Mouse (Mus musculus): ENCODE results near the gene Scgb2b27. TPM values are rescaled to one million over a fixed set of nuclear protein-coding genes. Genes with fewer than 3 reads are reported as not detected.
A peak's percentile ranks its signal among the peaks of the same experiment; 100 is the strongest.
"Not testable (repeated sequence)": the region's sequence is repeated elsewhere in the genome, so short reads cannot be mapped to it uniquely, and the experiment has no call there.

The Scgb2b27 gene
- not detected for total RNA-seq (2021)

GRCm38 (mm10) chr7:34013842-34014241, at the start of gene Scgb2b27:
Scgb2b27 (minus strand) TSS chr7:34013942.
- intact Hi-C loops (cut with DNase I) = no loop called here
- no peak for DNase-seq

- intact Hi-C loops (cut with DNase I); DNase-seq: not testable (repeated sequence)
Measured at GRCm38 (mm10) chr7:34036076-34036815, 22.5 kb upstream of the Scgb2b27 start.

GRCm38 (mm10) chr7:34034579-34034978, 20.8 kb upstream of the Scgb2b27 start:
- intact Hi-C loops (cut with DNase I) = not testable (repeated sequence)

GRCm38 (mm10) chr7:34030026-34030425, 16.3 kb upstream of the Scgb2b27 start:
- intact Hi-C loops (cut with DNase I) = no loop called here
- DNase-seq = no peak

More at GRCm38 (mm10) chr7:34034579-34034978, 20.8 kb upstream of the Scgb2b27 start:
- not testable (repeated sequence) for DNase-seq

- not testable (repeated sequence) for DNase-seq
Measured at GRCm38 (mm10) chr7:34027202-34027601, 13.5 kb upstream of the Scgb2b27 start.

GRCm38 (mm10) chr7:34025641-34026040, 11.9 kb upstream of the Scgb2b27 start:
- DNase-seq = no peak
- intact Hi-C loops (cut with DNase I) = no loop called here

More at GRCm38 (mm10) chr7:34027202-34027601, 13.5 kb upstream of the Scgb2b27 start:
- intact Hi-C loops (cut with DNase I) = not testable (repeated sequence)

GRCm38 (mm10) chr7:34021183-34021582, 7.4 kb upstream of the Scgb2b27 start, which contains the start of gene Scgb1b27:
Scgb1b27 (plus strand) TSS chr7:34021483.
- intact Hi-C loops (cut with DNase I); DNase-seq: not testable (repeated sequence)

- intact Hi-C loops (cut with DNase I) = loop anchor here (10.0 kb wide), 1 partner anchor 213 kb away; the partner anchor contains the start of gene Pdcd2l
- DNase-seq = peak; percentile 10 to 50
Measured at GRCm38 (mm10) chr7:33982281-33982680, 31.5 kb downstream of the Scgb2b27 start.

Other genes starting within 250 kb of the Scgb2b27 start
- gene Scgb2b26, start 68.9 kb downstream of the Scgb2b27 start, total RNA-seq (2021) = not detected
- not detected for gene Scgb1b27, start 7.5 kb upstream of the Scgb2b27 start, total RNA-seq (2021)
- not detected for gene Scgb1b30, start 81.5 kb upstream of the Scgb2b27 start, total RNA-seq (2021)
- 10 to 100 TPM in 1 of 2 experiments, 1 to 10 TPM in 1; 8.6 to 10.3 TPM for gene Wtip, start 119.3 kb upstream of the Scgb2b27 start, total RNA-seq (2021)
- 10 to 100 TPM; 32.9 to 35.1 TPM for gene Uba2, start 155.7 kb upstream of the Scgb2b27 start, total RNA-seq (2021)
- 10 to 100 TPM; 21.9 to 22.1 TPM for gene Pdcd2l, start 182.7 kb upstream of the Scgb2b27 start, total RNA-seq (2021)
- gene Gpi1, start 216.4 kb upstream of the Scgb2b27 start, total RNA-seq (2021) = 100 to 1,000 TPM; 520 to 540 TPM
- gene Gm6096, start 237.1 kb upstream of the Scgb2b27 start, total RNA-seq (2021) = not detected